Mouse (Mus musculus) kidney, adult 2 months (tissue): ENCODE data around the gene Cd52.

Experiments
- CTCF ChIP-seq: fragments of 200-500 bp; conservative IDR thresholded peaks from 2 replicates; pipeline ENCODE4 v1.5.1; 2011; ENCODE audit warnings: low read depth, mild to moderate bottlenecking, control low read depth, low read length, moderate library complexity, mixed read lengths; ENCODE audit not compliant: insufficient read depth, insufficient read length
- POLR2A ChIP-seq: fragments of 200-500 bp; IDR thresholded peaks from one replicate; pipeline ENCODE4 v1.6.1; 2011; ENCODE audit warnings: low read depth, low read length, control low read depth

- TF ChIP-seq CTCF: no peak
- TF ChIP-seq POLR2A: no peak
These were observed 51.8 kb downstream of the Cd52 start for GRCm38 (mm10) chr4:134043041-134043440.
